Mouse (Mus musculus): ENCODE measurements around the gene Bsn. TPM values are rescaled to one million over a fixed set of nuclear protein-coding genes. Genes with fewer than 3 reads are reported as not detected.
"Not testable (repeated sequence)": the region's sequence is repeated elsewhere in the genome, so short reads cannot be mapped to it uniquely, and the experiment has no call there.

The Bsn gene
- total RNA-seq, 2 experiments from 2014 or later, result 0.11 to 0.29 TPM

DNA sequence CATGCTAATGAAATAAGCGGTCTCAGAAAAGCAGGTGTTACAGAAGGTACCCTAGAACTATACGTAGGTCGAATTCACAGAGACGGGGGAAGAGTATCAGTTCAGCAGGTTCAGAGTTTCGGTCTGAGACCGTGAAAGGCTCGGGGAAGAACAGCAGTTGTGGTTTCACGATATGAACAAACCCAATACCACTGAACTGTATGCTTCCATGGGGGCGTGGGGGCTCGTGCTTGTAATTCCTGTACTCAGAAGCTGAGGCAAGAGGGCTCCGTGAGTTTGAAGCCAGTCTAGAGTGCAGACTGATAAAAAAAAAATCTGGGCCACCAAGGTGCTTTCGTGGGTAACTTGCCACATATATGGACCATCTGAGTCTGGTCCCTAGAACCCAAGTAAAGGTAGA lies 35.4 kb downstream of the Bsn start:
- intact Hi-C loops (cut with DNase I; ENCODE audit: low total_unique reads), result no loop called here
- DNase-seq, result no peak

DNA sequence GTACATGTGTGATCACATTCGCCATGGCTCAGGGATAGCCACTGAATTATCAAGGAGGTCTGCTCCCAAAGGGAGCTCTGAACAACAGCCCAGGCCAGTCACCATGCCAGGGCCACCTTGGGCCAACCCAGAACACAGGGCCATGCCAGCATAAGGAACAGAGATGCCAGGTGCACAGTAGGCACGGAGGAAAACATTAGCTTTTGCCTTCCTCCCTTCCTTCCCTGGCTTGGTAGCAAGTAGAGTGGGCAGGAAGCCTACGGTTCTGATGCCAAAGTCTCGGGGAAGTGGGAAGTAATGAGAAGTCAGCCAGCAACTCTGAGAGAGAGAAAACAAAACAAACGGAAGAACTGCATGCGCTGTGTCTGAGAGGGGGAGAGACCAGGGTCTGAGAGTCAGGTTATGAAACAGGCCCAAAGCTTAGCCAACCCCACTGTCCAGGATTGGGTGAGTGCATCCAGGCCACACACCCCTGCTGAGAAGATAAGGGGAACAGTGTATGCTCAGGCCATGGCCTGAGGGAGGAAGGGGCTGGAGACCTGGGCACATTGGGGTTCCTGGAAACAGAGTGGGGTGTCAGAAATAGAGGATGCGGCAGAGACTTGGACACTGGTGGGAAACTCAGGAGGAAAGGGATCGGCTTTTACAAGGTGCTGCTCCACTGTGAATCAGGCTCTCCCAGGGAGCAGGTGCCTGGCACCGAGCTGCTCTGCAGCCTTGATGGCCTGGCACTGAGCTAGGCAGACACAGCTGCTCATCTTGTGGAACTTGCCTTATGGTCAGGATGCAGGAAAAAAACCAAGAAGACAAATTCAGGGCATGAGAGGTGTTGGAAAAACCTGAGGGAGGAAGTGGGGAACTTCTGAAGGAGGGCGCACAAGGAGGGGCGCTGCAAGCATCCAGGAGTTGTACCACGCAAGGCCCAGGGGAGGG lies 36.4 kb downstream of the Bsn start:
- intact Hi-C loops (cut with DNase I; ENCODE audit: low total_unique reads), result no loop called here
- peak; percentile 13 for DNase-seq

DNA sequence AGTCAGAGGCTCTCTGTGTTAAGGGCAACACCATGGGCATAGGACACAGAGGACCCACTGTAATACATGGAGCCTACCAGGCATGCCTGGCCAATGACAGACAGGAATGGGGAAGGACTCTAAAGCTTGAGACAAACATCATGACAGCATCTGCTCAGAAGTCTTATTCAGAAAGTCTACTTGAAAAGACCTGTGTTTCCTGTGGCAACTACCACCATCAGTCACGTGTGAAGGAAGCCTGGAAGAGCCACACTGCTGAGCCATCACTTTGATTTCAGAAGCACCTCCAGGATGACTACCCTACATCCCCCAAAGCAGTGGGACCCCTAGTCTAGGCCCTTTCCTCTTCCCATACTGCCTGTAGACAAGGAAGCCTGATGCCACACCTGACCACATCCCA lies 39.7 kb downstream of the Bsn start:
- no peak for DNase-seq

DNA sequence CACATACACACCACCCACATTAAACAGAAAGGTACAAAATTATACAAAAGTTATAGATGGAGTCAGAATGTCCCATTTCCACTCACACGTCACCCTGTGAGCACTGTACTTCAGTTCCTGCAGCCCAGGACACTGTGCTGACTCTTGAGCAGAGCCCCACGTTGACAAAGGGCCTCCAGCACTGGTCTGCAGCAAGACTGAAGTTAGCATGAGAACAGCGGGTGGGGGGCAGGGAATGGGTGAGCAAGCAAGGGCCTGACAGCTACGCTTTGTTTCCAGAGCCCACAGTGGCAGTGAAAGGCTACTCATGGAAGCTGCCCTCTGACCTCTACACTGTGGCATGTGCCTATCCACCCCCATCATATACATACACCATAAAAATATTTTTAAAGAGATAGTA lies 40.4 kb downstream of the Bsn start:
- no peak for DNase-seq
- intact Hi-C loops (cut with DNase I; ENCODE audit: low total_unique reads), result no loop called here

More for the DNA sequence above, 39.7 kb downstream of the Bsn start:
- intact Hi-C loops (cut with DNase I; ENCODE audit: low total_unique reads), result no loop called here

DNA sequence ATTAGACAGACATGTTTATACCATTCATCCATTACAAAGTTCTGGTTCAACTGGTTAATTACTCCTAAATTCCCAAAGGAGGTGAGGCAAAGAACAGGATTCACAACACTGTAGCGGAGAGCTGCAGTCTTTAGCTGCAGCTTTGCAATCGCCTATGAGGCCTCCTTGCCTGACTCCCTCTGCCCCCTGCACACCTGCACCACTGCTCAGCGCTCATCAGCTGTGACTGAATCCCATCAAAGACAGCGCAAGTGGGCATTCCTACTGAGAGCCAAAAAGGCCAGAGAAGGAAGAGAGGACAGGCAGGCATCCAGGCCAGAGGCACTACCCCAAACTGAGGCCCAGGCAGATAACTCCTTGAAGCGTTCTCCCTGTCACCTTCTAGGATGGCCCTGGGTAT lies 42.6 kb downstream of the Bsn start:
- intact Hi-C loops (cut with DNase I; ENCODE audit: low total_unique reads), result no loop called here
- DNase-seq, result no peak

DNA sequence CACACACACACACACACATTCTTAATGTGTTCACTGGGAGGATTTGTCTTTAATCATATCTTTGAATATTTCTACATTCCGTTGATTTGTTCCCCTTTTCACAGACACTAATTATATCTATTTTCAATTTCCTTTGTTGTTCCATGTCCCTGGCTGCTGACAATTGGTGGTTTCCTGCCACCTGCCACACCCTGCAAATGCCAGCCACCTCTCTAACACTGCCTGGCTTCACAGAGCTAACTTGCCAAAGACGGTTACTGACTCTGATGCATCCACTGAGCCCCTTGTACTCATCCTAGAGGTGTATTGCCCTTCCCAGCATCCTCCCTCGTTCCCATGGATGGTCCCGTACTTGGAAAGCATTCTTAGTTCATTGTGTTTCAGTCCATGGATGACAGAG lies 43.7 kb downstream of the Bsn start:
- no peak for DNase-seq
- intact Hi-C loops (cut with DNase I; ENCODE audit: low total_unique reads), result no loop called here

DNA sequence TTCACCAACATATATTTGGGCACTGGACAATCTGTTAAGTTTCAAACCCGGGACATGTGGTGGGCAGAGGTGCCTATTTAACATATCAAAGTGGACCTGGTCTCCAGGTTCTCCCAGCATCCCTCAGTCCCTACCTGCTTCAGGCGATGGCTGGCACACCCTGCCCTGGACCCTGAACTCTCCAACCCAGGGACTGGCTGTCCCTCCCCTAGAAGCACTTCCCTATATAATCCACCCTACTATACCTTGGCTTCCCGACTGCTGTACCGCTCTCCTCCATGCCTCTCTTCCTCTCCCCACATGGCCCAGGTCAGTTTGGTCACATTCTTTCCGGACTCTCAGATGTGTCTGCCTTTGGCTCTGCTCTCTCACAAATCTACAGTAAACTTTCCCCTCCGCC lies 44.4 kb downstream of the Bsn start:
- DNase-seq, result no peak
- intact Hi-C loops (cut with DNase I; ENCODE audit: low total_unique reads), result no loop called here

DNA sequence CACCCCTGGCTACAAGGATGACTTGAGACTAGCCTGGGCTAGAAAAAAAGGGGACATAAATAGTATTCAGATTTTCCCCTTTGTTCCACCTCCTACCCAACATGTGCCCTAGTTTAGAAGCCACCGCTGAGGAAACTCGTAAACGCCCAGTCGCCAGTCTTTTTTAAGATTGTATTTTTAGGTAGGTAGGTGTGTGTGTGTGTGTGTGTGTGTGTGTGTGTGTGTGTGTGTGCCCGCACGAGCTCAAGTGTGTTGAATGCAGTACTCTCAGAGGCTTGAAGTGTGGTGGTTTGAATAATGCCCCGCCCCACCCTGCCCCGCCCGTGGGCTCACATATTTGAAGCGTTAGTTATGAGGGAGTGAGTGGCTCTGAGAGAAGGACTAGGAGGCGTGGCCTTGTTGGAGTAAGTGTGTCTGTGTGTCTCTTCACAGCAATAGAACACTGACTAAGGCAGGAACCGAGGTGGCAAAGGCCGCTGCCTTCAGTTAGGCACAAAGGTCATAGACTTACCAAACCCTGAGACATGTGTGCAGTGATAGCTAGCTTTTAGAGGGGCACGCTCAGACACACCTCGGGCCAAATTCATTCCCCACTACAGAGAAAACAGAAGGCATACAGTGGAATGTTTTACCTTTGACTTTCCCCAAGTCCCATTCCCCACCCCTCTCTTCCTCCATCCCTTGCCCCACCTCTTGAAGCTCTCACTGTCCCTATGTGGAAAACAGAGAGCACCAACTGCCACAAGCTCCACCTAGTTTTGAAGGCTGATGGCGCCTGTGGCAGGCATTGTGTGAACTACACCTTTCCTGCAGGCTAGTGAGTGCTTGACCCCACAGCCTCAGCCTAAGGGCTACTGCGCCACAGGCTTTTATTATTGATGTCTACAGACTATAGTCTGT lies 45.6 kb downstream of the Bsn start:
- no peak for DNase-seq
- intact Hi-C loops (cut with DNase I; ENCODE audit: low total_unique reads), result no loop called here

DNA sequence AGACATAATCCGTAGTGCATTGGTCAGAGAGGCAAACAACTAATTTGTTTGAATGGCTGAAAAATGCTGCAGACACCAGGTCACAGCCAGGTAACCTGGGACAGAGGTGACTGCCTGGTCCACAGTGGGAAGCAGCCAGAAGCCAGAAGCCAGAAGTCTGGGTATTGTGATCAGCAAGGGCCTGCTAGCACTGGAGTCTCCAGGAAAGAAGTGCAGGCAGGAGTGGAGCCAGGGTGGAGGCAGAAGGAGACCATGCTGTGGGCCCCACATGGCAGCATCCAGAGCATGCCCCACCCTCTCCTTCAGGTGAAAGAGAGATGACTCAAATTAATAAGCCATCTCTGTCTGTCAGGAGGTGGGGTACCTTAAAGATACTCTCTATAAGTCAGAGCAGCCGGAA lies 46.7 kb downstream of the Bsn start:
- DNase-seq, result no peak
- intact Hi-C loops (cut with DNase I; ENCODE audit: low total_unique reads), result no loop called here

DNA sequence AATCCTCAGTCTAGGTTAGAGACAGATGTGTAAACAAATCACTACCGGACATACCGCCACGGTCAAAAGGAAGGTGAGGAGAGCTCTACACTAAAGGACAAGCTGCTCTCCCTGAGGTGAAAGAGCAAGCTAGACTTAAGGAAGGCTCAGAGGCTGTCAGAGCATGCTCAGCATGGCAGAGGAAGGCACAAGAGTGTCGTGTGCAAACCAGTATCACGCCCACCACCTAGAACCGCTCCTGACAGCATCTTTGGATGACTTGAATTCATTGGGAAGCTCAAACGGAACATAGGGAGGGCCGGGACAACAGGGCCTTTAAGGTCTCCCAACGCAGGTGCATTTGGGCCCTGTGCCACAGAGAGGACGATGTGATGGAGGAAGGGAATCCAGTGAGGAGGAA lies 48.8 kb downstream of the Bsn start:
- DNase-seq, result no peak
- intact Hi-C loops (cut with DNase I; ENCODE audit: low total_unique reads), result no loop called here

DNA sequence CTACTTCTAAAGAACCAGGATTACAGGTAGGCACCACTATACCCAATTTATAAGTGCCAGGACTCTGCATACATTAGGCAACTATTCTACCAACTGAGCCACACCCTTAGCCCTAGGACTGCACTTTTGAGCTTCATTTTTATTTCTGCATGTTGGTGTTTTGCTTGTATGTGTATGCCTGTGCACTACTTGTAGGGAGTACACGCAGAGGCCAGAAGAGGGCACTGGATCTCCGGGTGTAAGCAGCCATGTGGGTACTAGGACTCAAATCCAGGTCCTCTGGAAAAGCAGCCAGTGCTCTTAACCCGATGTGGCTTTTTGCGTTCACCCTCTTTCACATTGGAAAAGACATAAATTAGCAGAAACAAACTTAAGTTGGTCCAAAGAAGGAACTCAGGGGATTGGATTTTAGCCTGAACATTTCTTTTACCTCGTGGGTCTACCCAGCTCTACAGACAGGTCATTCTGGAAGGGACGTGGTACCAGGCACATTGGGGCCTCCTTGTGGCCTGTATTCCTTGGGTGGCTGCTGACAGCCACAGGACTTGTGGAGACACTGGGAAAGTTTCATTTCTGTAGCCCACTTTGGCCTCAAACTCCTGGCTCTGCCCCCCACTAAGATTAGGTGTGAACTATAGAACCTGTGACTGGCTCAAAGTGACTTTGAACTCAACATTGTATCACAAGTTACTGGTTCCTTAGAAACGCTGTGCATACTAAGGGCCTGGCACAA lies 50.1 kb downstream of the Bsn start:
- DNase-seq, result no peak
- intact Hi-C loops (cut with DNase I; ENCODE audit: low total_unique reads), result no loop called here

DNA sequence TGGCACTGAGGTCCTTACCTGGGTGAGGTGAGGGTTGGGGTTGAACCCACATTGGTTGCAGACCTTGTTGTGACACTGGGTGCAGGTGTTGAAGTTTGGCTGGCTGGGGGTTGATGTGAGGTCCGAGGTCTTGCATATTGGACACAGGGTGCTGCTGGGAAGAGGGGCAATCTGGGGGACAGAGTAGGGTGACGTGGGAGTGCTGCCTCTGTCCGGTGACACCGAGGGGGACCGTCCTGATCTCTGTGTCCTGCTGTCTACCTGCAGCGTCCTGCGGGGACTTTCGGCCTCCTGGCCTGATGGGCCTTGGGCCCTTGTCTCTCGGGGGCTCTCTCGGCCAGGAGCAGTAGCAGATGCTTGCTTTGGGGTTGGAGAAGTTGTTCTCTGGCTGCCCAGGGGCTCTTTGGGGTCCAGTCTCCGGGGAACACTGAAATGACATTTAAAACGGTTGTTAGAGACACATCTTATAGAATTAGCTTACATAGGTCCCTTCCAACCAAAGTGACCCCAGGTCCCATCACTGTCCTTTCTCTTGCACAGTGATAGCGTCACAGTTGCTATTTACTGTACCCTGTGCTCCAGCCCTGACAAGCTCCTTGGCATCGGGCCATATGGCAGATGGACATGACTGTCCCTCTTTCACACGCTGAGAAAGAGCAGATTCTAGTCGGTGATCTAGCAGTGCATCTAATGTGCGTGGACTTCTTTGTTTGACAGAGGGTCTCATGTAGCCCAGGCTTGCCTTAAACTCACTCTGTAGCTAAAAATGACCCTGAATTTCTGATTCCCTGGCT lies 50.8 kb downstream of the Bsn start:
- intact Hi-C loops (cut with DNase I; ENCODE audit: low total_unique reads), result no loop called here
- no peak for DNase-seq

DNA sequence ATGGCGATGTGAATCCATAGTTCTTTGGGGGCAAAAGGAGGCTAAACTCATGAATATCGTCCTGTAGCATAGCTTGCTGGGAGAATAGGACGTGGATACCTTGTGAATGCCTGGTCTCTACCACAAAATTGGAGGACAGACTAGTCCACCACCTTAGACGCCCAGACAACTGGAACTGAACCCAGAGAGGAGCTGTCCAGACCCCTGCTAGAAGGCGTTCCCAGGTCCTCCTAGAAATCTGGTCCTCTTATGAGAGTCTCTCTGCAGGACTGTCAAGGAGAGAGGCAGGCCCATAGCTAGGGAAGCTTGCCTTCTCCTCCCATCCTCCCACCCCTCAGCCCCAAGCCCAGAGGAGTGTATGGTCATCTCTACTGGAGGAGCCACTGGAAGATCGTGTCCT lies 52.1 kb downstream of the Bsn start:
- intact Hi-C loops (cut with DNase I; ENCODE audit: low total_unique reads), result no loop called here
- DNase-seq, result no peak

DNA sequence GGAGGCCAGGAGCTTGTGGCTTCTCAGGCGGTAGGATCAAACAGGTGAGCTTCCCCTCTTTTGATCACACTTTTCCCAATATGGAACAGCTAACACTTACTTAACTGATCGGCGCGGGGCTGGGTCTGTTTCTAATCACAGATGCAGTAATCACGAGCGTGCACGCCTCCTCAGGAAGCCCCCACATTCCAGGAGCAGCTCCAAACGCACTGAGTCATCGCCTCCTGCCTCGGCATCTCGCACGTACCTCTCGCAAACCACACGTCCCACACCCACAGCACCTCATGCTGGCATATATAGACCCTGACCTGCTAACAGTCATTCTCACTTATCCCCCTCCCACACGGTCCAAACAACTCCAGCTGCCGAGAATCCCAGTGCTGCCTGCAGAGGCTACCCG lies 52.7 kb downstream of the Bsn start:
- intact Hi-C loops (cut with DNase I; ENCODE audit: low total_unique reads), result no loop called here
- DNase-seq, result no peak

DNA sequence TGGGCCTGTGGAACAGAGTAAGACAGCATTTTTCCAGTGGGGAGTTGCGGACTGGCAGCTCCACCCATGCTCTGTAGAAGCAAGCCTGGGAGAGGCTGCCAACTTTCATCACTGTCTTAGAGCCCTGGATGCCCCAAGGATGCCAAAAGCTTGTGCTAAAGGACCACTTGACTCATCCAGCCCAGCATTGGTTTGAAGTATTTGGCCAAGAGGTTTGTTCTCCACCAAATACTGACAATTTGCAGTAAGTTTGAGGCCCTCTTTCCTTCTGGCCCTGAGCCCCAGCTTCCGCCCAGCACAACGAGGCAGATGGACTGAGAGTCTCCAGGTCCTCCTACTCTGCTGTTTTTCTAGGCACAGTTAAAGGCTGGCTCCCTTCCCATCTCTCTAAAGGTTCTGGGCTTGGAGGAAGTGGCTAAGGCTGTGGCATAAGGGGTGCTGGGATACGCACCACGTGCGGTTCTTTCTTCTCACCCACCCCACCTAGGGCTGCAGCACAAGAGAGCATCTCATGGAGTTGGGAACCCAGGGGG lies 53.2 kb downstream of the Bsn start:
- DNase-seq, result no peak
- intact Hi-C loops (cut with DNase I; ENCODE audit: low total_unique reads), result no loop called here

DNA sequence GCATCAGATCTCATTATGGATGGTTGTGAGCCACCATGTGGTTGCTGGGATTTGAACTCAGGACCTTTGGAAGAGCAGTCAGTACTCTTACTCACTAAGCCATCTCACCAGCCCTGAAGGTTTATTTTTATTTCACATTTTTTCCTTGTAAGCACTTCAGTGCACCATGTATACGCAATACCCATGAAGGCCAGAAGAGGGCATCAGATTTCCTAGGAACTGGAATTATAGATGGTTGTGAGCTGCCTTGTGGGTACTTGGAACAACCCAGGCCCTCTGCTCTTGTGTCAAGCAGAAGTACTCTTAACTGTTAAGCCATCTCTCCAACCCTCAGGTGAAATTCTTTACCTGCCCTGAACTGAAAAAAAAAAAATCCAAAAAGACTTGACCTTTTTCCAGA lies 54.0 kb downstream of the Bsn start:
- DNase-seq, result no peak
- intact Hi-C loops (cut with DNase I; ENCODE audit: low total_unique reads), result no loop called here

DNA sequence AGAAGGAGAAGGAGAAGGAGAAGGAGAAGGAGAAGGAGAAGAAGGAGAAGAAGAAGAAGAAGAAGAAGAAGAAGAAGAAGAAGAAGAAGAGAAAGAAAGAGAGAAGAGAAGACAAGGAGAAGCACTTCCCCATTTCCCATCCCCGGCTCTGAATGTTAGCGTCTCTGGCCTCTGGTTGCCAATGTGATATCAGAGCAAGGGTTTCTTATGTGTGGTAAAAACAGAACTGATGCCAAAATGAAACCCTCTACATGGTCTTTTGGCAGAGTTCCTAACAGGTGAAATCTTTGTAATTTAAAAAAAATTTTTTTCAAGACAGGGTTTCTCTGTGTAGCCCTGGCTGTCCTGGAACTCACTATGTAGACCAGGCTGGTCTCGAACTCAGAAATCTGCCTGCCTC lies 54.5 kb downstream of the Bsn start:
- intact Hi-C loops (cut with DNase I; ENCODE audit: low total_unique reads); DNase-seq: not testable (repeated sequence)

DNA sequence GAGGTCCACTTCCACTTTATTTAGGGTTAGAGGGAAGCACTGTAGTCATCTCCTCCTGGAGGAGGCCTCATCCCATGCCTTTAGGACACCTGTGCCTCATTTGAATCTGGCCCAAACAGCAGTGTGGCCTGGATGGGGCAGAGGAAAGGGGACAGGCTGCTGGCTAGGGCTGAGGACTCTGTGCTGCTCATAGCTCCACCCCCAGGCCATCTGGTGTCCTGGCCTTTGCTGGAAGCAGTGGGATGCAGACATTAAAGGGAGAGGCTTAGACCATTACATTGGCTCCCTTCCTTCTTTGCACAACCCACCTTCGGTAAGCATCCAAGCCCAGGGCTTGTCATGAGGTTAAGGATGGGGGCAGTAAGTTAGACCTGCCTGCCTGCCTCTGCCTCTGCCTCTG lies 56.7 kb downstream of the Bsn start:
- no peak for DNase-seq
- intact Hi-C loops (cut with DNase I; ENCODE audit: low total_unique reads), result no loop called here

DNA sequence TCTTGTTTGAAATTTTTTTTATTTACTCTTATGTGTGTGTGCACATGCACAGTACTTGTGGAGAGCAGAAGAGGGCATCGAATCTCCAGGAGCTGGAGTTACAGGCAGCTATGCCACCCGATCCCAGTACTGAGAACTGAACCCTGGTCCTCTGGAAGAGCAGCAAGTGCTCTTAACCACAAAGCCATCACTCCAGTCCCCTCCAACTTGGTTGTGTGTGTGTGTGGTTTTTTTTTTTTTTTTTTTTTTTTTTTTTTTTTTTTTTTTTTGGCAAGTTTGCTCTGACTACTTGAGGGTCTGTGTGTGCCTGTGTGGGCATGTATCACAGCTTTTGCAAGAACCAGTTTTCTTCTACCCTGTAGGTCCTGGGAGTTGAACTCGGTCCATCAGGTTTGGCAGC lies 57.8 kb downstream of the Bsn start:
- no peak for DNase-seq
- intact Hi-C loops (cut with DNase I; ENCODE audit: low total_unique reads), result no loop called here
